Mouse (Mus musculus): Measurements from ENCODE around the gene Gxylt2.

Gxylt2 gene

DNA sequence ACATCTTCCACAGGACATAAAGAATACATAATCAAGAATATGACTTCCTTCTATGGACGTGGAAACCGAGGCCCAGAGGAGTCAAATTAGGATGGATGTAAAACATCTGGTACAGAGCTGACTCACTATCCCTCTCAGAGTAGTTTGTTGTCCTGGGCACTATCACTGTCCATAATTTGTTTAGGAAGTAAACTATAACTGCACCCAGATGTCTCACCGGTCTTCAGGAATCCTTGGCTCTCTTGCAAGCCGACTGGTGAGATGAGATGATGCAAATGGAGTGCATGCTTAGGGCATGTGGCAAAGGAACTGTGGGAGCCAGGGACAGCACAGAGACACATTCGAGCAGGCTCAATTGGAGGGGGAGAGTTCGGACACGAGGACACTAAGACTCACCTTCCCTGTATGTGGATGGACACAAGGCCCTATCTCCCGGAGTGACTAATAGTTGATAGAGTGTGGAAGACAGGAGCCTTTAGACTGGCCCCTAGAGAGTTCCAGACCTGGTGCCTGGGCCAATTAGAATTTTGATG, 10.8 kb downstream of the Gxylt2 start:
- DNase-seq (ENCODE audit: low spot score in 2 of 2) = no peak

DNA sequence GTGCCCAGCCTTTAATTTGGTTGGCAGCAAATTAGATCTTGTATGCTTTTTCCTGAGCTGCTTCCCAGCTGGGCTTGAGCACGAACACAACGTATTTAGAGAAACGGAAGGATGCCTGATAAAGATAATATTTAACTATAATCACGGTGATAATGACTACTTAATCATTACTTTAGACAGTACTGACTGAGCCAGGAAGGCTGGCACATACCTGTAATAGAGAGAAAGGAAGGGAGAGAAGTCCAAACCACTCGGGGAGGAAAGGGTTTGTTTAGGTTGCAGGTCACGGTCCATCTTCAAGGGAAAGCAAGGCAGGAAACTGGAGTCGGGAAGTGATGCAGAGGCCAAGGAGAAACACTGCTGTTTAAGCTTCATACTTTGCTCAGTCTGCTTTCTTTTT, 11.6 kb downstream of the Gxylt2 start:
- no peak for DNase-seq (ENCODE audit: low spot score in 2 of 2)

DNA sequence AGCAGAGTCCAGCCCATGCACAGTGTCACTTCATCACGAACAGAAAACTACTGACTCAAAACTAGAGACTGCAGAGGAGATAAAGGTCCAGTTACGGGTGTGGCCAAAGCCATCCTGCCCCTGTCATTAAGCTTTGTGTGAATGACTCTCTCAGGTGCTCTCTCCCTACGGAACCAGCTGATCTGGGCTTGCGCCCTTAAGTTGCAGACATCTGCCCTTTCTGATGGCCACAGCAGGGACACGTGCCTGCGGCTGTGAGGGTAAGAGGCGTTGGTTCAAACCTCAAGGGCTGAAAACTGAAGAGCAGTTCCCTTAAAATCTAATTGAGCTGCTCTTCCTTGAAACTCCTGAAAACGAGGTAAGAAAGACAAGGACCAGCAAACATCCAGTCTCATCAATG, 12.3 kb downstream of the Gxylt2 start:
- DNase-seq (ENCODE audit: low spot score in 2 of 2) = no peak

DNA sequence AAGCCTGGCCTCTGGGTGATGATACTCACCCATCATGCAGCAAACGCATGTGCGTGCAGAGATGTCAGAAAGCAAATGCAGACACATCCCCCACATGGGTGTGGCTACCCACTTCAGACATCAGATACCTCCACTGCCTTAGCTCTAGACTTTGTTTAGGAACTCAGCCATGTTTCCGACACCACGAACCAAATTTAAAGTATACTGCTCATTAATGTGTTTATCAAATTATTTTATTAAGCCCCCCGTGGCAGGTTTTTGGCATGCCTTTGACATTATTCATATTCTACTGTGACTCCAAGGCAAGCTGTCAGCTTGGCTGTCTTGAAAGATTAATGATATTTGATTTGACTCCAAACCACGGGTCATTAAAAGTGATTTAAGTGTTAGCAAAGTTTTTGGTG, 15.6 kb downstream of the Gxylt2 start:
- DNase-seq (ENCODE audit: low spot score in 2 of 2) = no peak

DNA sequence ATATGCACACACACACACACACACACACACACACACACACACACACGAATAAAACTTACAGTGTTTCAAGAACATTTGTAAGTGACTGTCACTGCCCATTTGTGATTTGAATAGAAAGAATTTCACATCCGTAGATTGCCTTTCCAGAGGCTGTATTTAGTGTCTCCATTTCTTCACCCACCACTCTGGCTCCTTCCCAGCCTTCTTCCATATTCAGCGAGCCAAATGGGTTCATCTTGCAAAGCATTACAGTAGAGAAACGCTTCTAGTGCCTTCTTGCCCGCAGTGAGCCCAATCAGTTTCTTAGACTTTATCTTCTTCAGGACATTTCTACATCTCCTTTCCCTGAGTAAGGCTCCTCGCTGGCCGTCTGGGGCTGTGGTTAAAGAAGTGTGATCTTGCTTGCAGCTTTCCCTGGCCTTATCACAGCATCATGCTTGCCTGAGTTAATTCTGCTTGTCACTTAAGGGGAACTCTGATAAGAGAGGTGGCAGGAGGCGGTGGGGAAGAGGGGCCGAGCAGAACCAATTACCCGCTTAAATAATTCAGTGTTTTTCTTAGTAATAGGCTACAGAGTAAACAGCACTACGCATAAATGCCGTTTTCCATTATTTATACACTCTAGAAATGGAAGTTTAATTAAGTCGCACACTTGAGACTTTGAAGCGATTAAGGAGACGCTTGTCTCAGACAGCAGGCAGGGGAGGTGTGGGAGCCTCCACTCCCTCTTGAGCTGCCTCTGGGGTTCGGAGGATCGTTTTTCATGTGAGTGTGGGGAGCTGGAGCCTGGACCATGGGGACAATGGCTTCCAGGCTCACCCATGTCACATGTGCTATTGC, 16.6 kb downstream of the Gxylt2 start:
- DNase-seq (ENCODE audit: low spot score in 2 of 2) = peak in 1 of 2 experiments; percentile 14

DNA sequence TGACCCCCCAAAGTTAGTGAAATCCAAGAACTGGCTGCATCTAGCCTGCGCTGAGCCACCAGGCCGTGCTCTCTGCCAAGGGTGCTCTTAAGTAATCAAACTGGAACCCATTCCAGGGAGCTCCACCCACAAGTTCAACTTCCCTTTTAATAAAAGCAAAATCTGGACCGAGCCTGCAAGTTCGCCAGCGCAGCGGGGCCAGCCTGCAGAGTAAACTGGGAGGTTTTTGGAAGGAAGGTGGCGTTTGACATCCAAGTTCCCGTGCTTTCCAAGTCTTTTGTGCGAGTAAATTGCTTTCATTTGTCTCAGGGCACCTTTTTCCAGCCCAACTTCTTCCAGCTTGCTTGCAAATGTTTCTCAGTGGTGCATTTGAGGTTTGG, 27.5 kb downstream of the Gxylt2 start:
- peak in 1 of 2 experiments; percentile 27 for DNase-seq (ENCODE audit: low spot score in 2 of 2)

DNA sequence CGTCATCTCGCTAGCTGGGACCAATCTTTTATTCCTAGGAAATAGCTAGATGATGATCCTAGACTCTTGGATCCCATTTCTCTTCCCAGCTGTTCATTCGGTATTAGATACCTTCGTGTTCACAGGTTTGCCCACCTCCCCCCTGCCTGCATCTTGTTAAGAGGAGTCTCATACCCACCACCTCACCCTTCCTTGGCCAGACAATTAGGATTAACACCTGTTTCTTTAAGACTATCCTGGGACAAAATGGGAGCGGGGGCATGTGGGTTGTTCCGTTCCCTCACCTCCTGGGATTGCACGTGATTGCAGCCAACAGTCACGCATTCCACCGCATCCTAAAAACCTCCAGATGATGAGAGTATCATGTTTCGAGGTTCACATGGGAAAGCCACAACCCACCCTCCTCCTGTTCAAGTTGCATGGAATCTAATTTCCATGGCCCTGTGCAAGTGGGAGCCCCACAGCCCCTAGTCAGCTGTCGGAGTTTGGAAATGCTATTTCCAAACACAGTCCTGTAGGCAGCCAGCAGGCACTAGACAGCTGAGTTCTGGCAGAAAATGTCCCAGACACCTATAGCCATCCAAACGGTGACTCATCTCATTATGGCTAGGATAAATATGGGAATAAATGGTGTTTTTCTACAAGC, 28.0 kb downstream of the Gxylt2 start:
- DNase-seq (ENCODE audit: low spot score in 2 of 2) = peak; percentile 22 to 42

DNA sequence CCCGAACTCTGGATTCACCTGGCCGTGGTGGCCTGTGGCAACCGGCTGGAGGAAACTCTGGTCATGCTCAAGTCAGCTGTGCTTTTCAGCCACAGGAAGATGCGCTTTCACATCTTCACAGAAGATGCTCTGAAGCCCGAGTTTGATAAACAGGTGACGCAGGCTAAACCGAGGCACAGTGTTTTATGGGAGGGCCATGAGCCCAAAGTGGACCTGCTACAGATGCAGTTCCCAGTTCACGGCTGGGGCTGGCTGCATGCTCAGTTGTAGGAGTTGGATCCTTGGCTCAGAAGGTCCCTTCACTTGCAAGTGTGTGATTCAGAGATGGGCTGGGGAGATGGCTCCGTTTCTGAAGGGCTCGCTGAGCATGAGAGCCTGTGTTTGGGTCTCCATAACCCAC, 28.7 kb downstream of the Gxylt2 start:
- DNase-seq (ENCODE audit: low spot score in 2 of 2) = no peak

DNA sequence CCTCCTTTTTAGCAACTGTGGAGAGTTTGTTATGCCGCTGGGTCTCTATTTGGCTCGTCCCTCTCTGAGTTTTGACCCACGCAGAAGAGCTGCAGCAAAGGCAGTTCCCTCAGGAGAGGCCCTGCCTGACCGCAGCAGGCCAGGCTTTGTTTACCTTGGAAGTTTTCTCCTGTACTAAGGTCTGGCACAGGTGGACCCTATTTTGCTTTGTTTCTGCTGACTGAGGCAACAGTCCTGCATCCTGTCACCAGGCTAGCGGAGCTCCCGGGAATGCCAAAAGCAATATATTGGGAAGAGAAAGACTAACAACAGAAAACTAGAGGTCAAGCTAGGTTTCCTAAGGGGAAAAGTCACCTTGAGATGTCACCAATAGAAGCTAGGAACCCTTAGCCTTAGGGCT, 29.8 kb downstream of the Gxylt2 start:
- no peak for DNase-seq (ENCODE audit: low spot score in 2 of 2)

DNA sequence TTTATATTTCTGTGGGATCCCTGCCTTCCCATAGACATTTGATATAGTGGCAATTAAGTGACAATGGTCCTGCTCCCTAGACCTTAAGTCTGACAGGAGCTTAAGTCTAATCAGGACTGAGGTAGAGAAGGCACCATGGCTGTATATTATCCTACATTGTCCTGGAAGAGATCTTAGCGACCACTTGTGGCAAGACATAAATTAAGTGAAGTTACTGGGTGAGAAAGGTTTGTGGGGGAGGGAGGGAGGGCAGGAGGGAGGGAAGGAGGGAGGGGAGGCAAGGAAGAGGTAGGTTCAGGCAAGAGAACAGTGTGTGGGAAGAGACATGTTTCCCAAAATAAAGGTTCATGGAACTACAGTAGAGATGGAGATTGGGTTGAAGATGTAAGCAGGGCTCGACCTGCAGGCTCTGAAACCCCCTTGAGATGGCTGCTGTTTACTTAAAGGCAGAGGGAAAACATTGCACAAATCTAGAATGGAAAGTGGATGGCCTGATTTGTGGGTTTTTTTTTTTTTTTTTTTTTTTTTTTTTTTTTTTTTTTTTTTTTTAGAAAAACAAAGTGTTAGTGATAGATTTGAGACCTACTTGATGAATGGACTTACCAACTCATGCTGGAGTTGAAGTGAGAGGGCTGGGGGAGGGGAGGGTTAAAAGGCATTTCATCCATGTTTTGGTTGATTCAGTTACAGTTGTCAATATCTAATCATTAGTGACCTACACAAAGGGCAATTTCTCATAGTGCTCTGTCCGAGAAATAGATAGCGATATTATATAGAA, 54.1 kb downstream of the Gxylt2 start:
- no peak for DNase-seq (ENCODE audit: low spot score in 2 of 2)

DNA sequence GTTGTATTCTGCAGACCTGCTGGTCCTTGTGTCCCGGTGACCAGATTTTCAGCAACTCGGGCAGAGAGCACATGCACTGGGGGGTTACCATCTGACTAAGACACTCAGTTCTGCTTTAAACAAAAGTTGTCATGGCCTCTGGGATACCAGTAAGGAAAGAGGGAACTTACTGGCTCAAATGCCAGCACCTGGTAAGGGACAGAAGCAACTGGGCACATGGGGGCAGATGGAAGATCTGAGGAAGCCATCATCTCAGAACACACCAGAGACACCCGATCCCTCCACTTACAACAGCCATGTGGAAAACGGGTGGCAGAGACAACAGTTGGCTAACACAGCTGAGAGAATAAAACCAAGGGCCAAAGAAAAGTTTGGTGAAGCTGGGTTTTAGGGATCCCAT, 63.2 kb downstream of the Gxylt2 start:
- DNase-seq (ENCODE audit: low spot score in 2 of 2) = no peak

DNA sequence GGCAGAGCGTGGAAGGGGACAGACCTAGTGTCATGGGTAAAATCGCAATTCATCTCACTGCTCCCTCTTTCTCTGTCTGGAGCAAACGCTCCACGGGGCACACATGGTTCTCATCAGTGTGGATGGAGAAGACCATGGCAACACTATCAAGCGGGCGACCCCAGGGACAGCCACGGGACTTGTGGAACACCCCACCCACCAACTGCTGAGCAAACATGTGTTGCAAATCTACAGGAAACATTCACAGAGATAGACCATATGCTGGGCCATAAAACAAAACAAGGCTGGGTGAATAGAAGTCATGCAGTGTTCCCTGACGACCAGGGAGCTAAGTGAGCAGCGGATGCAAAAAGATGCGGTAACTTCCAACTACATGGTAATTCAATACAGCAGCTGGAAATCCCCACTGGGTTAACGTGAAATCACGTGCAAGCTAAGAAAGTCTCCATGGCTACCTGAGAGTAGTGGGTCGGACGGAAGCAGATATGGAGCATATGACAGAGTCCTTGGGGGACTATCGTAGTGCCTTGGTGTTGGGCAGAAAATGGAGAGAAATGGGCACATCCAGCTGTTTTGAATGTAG, 71.5 kb downstream of the Gxylt2 start:
- DNase-seq (ENCODE audit: low spot score in 2 of 2) = no peak

DNA sequence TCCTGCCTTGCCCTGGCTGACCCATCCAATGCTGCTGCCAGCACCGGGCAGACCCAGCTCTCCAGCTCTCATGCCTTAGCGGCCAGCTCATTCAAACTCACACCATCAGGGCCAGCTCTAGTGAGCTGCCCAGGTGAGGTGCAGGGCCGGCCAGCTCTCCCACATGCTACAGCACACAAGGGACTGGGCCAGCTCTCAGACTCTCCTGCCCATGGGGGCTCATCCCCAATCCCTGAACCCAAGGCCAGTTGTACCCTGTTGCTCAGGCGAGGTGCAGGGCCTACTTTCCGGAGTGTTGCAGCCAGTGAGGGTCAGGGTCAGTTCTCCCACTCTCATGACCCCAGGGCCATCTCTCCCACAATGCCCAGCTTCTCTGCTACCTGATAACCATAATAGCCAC, 74.1 kb downstream of the Gxylt2 start:
- no peak for DNase-seq (ENCODE audit: low spot score in 2 of 2)

DNA sequence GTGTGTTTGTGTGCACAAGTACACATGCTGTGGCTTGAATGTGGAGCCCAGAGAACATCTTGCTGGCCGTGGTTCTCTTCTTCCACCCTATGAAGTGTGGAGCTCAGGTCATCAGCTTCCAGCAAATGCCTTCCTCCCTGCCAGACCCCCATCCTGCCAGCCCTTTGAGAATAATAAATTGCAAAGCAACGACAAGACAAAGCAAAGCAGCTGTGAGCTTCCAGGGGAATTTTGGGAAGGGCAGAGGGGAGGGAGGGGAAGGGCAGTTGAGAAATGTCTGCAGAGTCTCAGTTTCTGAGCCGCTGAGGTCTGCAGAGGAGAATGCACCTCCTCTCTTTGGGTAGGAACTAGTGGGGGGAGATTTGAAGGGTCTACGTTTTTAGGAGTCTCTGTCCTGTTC, 75.9 kb downstream of the Gxylt2 start:
- DNase-seq (ENCODE audit: low spot score in 2 of 2) = no peak

DNA sequence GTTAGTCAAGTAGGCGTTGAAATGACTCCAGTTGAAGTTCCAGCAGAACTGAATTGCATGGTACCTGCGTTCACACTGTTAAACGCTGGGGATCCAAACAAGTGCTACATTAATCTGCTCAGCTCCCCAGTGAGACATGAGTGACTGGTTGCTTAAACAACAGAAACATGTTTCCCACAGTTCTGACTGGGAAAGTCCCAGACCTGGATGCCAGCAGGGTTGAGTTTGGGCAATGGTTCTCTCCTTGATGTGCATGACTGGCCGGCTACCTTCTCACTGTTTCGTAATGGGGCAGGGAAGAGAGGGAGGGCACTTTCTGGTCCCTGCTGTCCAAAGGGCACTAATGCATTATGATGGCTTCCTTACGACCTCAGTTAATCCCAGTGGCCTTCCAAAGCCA, 77.1 kb downstream of the Gxylt2 start:
- DNase-seq (ENCODE audit: low spot score in 2 of 2) = no peak

DNA sequence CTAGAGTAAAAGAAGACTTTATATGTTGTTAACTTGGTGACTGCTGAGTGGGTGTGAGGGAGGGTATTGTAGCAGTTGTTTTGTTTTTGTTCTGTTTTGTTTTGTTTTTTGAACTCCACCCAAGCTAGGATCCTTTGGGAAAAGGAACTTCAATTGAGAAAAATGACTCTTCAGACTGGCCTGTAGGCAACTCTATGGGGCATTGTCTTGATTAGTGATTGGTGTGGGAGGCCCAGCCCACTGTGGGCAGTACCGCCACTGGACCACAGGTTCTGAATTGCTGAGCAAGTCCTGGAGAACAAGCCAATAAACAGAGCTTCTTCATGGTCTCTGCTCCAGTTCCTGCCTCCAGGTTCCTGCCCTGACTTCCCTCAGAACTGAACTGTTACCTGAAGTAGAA, 83.2 kb downstream of the Gxylt2 start:
- DNase-seq (ENCODE audit: low spot score in 2 of 2) = no peak

DNA sequence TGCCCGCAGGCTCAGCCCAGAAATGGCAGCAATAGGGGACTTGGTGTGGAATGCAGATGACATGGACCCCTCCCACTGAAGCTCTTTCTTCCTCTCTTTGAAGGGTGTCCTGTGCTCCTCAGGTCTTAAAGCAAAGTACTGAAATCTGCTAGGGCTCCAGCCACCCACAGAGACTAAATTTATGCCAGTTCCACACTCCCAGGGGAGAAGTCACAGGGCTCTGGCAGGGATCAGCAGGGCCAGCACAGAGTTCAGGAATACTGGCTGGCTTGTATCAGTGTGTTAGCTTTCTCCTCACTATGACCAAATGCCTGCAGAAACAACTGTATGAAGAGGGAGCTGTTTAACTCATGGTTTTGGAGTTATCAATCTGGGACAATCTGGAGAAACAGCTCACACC, 84.6 kb downstream of the Gxylt2 start:
- no peak for DNase-seq (ENCODE audit: low spot score in 2 of 2)

DNA sequence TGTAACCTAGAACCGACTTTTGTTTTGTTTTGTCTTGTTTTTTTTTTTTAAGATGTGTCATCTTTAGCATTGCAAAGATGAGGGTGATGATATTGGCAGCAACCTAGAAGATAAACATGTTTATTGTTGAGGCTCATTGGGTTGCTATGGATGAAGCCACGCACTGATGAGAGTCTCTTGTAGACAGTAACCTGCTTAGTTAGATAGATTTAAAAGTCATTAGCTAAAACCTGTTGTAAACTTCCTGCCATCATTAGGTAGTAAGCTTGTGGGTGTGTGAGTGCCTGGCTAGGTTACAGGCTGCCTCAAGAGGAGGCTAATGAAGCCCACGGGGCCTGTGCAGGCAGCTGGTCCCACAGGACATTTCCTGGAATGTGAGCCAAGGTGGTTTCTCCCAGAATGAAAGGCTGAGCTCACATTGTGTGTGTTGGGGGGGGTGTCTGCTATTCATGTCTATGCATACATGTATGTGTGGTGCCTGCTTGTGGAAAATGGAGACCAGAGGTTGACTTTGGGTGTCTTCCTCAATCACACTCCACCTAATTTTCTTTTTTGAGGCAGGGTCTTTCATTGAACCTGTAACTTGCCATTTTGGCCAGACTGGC, 87.6 kb downstream of the Gxylt2 start:
- no peak for DNase-seq (ENCODE audit: low spot score in 2 of 2)

DNA sequence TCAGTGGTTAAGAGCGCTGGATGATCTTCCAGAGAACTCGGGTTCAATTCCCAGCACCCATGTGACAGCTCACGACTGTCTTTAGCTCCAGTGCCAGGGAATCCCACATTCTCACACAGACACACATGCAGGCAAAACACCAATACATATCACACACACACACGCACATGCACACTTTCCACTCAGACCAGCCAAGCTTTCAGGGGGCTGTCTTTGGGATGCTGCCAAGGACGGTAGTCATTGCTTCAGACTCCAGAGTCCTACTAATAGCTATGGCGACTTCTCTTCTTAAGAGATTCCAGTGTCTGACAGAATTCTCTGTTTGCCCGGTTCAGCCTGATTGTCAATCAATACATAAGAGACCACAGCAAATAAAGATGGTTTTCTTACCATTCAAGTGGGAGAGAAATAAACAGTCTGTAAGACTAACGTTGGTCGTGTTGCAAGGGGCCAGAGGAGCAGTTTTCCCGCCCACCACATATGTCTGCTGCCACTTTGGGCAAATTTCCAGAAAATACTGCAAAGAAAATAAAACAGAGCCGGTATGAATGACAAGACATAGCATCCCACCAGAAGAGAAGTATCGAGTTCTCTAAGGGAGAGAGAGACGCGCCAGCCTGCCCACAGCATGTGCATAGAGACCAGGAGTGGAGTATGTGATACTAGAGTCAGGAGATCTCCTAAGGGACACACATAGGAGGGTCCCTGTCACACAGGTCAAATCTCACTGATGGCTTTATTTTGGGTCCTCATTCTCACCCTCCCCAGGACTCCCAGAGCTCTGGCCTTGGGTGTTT, 88.6 kb downstream of the Gxylt2 start:
- no peak for DNase-seq (ENCODE audit: low spot score in 2 of 2)

DNA sequence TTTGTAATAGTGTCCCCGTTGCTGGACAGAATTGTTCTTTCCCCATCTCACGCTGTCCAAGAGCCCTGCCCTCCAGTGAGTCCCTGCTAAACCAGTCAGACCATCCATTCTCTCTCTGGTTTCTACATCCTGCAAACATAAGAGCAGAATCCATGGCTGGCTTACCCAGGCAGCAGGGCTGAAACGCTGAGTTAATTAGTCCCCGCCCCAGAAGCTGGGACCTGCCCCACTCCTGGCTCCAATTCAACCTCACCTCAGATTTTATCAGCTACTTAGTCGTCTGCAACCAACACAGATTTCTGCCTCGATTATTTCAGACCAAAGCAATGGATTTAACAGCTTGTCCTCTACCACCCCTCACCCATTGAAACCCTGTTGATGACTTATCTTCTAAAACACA, 91.3 kb downstream of the Gxylt2 start:
- DNase-seq (ENCODE audit: low spot score in 2 of 2) = no peak

DNA sequence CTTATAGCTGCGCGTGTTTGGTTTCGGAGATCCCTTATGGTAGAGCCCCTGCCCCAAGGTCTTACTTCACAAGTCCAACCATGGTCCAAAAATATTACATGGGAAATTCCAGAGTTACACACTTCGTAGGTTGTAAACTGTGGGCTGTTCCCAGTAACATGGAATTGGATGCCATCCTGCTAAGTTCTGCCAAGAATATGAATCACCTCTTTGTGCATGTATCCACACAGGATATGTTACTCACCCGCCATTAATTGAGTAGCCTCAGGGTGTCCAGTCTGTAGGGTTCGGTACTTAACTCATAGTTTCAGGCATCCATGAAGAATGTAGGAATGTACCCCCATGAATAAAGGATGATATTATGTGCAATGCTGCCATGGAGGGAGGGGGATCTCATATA, 94.8 kb downstream of the Gxylt2 start:
- DNase-seq (ENCODE audit: low spot score in 2 of 2) = no peak

Measured in frontal cortex, postnatal 14 days (tissue).